Mouse (Mus musculus): ENCODE data around the gene Rad51d. TPM values are rescaled to one million over a fixed set of nuclear protein-coding genes. Genes with fewer than 3 reads are reported as not detected.
A peak's percentile ranks its signal among the peaks of the same experiment; 100 is the strongest.

Gene Rad51d
- total RNA-seq, 2 experiments from 2014 or later = 10.9 to 11.0 TPM

DNA sequence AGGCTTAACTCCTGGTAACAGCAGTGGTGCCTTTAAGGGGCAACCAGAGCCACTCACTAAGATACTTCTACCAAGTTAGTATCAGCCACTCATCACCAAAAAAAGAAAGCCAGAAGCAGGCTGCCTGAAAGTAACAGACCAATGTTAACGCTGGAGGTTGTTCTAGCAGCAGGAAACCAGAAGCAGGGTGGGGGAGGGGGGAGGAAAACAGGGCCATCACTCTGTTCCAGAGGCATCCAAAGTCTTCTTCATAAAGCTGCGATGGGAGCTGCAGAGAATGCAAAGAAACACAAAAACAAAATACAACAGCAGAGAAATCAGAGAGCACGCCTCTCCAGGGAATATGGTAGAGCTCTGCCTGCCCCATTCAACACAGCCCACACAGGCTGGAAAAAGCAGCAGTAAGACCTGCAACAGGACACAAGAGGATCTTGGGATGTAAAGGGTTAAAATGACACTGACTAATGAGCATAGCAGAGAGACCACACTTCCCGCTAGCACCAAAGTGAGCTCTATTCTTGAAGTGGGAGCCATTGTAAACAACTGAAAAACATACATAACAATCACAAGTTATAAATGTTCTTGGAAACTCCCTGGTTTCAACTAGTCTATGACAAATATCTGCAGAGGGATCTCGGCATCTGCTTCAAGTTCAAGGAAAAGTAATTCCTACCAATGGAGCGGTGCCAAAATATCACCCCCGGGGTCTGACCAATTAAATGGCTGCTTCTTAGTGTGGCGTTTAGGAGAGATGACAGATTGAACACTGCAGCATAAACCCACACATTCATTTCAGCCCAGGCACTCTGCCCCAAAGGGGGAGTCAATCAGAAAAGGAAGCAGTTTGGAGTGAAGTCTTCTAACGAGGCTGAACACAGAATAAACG is 59.2 kb downstream of the Rad51d start:
- DNase-seq = peak; percentile 15 to 34
- intact Hi-C loops (cut with DNase I) = no loop called here

GRCm38 (mm10) chr11:82826818-82827217 is 63.6 kb downstream of the Rad51d start:
- intact Hi-C loops (cut with DNase I) = no loop called here
- DNase-seq = no peak

Other genes starting within 250 kb of the Rad51d start
- gene Cct6b, start 126.3 kb downstream of the Rad51d start, total RNA-seq (2021) = under 1 TPM; 0.26 to 0.27 TPM
- gene Zfp830, start 126.3 kb downstream of the Rad51d start, total RNA-seq (2021) = 10 to 100 TPM; 16.0 to 18.4 TPM
- gene Lig3, start 109.5 kb downstream of the Rad51d start, total RNA-seq (2021) = 10 to 100 TPM; 22.2 to 26.1 TPM
- gene Rffl, start 19.4 kb downstream of the Rad51d start, total RNA-seq (2021) = 1 to 10 TPM; 4.5 to 5.7 TPM
- under 1 TPM in 1 of 2 experiments, not detected in 1; 0.12 TPM for gene Fndc8, start 1.5 kb upstream of the Rad51d start, total RNA-seq (2021)
- gene Nle1, start 17.8 kb upstream of the Rad51d start, total RNA-seq (2021) = 10 to 100 TPM; 11.2 to 13.8 TPM
- gene Unc45b, start 19.9 kb upstream of the Rad51d start, total RNA-seq (2021) = 100 to 1,000 TPM; 161 to 177 TPM
- gene Slfn5, start 60.7 kb upstream of the Rad51d start, total RNA-seq (2021) = 10 to 100 TPM; 70.4 to 70.6 TPM
- gene Slfn9, start 101.2 kb upstream of the Rad51d start, total RNA-seq (2021) = 1 to 10 TPM; 5.6 to 6.9 TPM
- gene Slfn8, start 130.2 kb upstream of the Rad51d start, total RNA-seq (2021) = under 1 TPM; 0.35 to 0.45 TPM
- gene Slfn2, start 174.5 kb upstream of the Rad51d start, total RNA-seq (2021) = 1 to 10 TPM; 2.5 to 3.0 TPM
- gene Slfn1, start 226.2 kb upstream of the Rad51d start, total RNA-seq (2021) = under 1 TPM; 0.22 to 0.31 TPM